Mouse (Mus musculus) embryonic facial prominence, embryonic 12.5 days (tissue): Measurements from ENCODE around the gene Hfm1. TPM values are rescaled to one million over a fixed set of nuclear protein-coding genes. Genes with fewer than 3 reads are reported as not detected.

Source experiments
- ATAC-seq: fragments of 200-750 bp; cut with Nextera tagmentation; 2 replicates; pipeline ENCODE4 v1.8.0; 2017; ENCODE audit not compliant: insufficient number of reproducible peaks, insufficient read depth, low FRiP score, low TSS enrichment
- H3K27ac ChIP-seq: fragments of 300-500 bp; sonication (generic); 2 replicates; pipeline ENCODE4 v1.5.1; 2016; ENCODE audit warnings: mild to moderate bottlenecking
- H3K27me3 ChIP-seq: fragments of 300-500 bp; sonication (generic); 2 replicates; pipeline ENCODE4 v1.6.1; 2016; ENCODE audit warnings: mild to moderate bottlenecking, moderate library complexity
- H3K36me3 ChIP-seq: fragments of 300-500 bp; sonication (generic); 2 replicates; pipeline ENCODE4 v1.6.1; 2016; ENCODE audit warnings: mild to moderate bottlenecking
- H3K4me1 ChIP-seq: fragments of 300-500 bp; sonication (generic); 2 replicates; pipeline ENCODE4 v1.6.1; 2016
- H3K4me2 ChIP-seq: fragments of 300-500 bp; sonication (generic); replicated peaks from 2 replicates; pipeline ENCODE4 v1.6.1; 2016; ENCODE audit warnings: mild to moderate bottlenecking, moderate library complexity
- H3K4me3 ChIP-seq: fragments of 300-500 bp; sonication (generic); 2 replicates; pipeline ENCODE4 v1.5.1; 2016; ENCODE audit warnings: mild to moderate bottlenecking
- H3K9ac ChIP-seq: fragments of 300-500 bp; sonication (generic); 2 replicates; pipeline ENCODE4 v1.6.1; 2016; ENCODE audit warnings: mild to moderate bottlenecking, moderate library complexity
- H3K9me3 ChIP-seq: fragments of 300-500 bp; sonication (generic); 2 replicates; pipeline ENCODE4 v1.6.1; 2016; ENCODE audit warnings: mild to moderate bottlenecking, moderate library complexity
- WGBS: fragments of 180-500 bp; shearing (Covaris S2); methylation state at CpG from one replicate; pipeline ENCODE4 v1.1.7; 2016; 5-methylcytosine and 5-hydroxymethylcytosine counted together
- polyA plus RNA-seq: library from polyadenylated mRNA; unstranded; fragments of >200 nt; fragmentation: Nextera tagmentation; extraction: Ambion mirVana; gene quantifications from 2 replicates; pipeline ENCODE4 v1.2.1, GENCODE M21; 2016

The Hfm1 gene
- polyA plus RNA-seq = 3.3 and 3.6 TPM in 2 replicates

GRCm38 (mm10) chr5:106925488-106926368 lies at the start of gene Hfm1:
Gene Hfm1, minus strand, starts transcription at chr5:106926321.
- WGBS = under 1% methylated on average over 54 of the region's 76 CpGs
- Histone ChIP-seq H3K9ac (peak within 1 kb of the TSS; percentile 77), H3K4me2 (peak within 1 kb of the TSS; percentile 65), H3K4me3 (peak within 1 kb of the TSS; percentile 71), H3K36me3 (no peaks in the 10 kb centered on the region), H3K9me3 (no peaks in the 10 kb centered on the region), H3K27me3 (no peaks in the 10 kb centered on the region), H3K4me1 (no peaks in the 10 kb centered on the region), H3K27ac (0 out of 2 replicates have a peak within 1 kb of the TSS, but pooled peaks have one; percentile 57)
- peak; percentile 92 for ATAC-seq

GRCm38 (mm10) chr5:106973883-106974282 lies 47.8 kb upstream of the Hfm1 start:
- H3K4me2 ChIP-seq = no peak overlapping the region
- no peaks in the 10 kb centered on the region for H3K27me3 ChIP-seq
- peaks cover 83% of the 10 kb centered on the region for H3K36me3 ChIP-seq
- H3K4me3 ChIP-seq = no peak overlapping the region
- WGBS = 87% methylated on average over 7 of the region's 7 CpGs
- no peak overlapping the region for H3K9ac ChIP-seq
- H3K9me3 ChIP-seq = no peaks in the 10 kb centered on the region
- no peaks in the 10 kb centered on the region for H3K4me1 ChIP-seq
- H3K27ac ChIP-seq = no peak overlapping the region
- no peak for ATAC-seq

GRCm38 (mm10) chr5:106967578-106967977 lies 41.5 kb upstream of the Hfm1 start:
- Histone ChIP-seq H3K4me2 (no peak overlapping the region), H3K27ac (no peak overlapping the region), H3K36me3 (peaks cover 39% of the 10 kb centered on the region), H3K27me3 (no peaks in the 10 kb centered on the region), H3K4me1 (peaks cover 13% of the 10 kb centered on the region), H3K9ac (no peak overlapping the region), H3K4me3 (no peak overlapping the region), H3K9me3 (no peaks in the 10 kb centered on the region)
- 100% methylated on average over 1 of the region's 1 CpGs for WGBS
- no peak for ATAC-seq

- peaks cover 13% of the 10 kb centered on the region for H3K4me1 ChIP-seq
- H3K4me2 ChIP-seq = no peak overlapping the region
- WGBS = 96% methylated on average over 3 of the region's 3 CpGs
- H3K27ac ChIP-seq = no peak overlapping the region
- no peak overlapping the region for H3K9ac ChIP-seq
- H3K4me3 ChIP-seq = no peak overlapping the region
- no peak for ATAC-seq
- H3K36me3 ChIP-seq = peaks cover 32% of the 10 kb centered on the region
- H3K27me3 ChIP-seq = no peaks in the 10 kb centered on the region; the same call in 1 of the 2 replicates
- no peaks in the 10 kb centered on the region for H3K9me3 ChIP-seq
Observed at GRCm38 (mm10) chr5:106966443-106966842, 40.3 kb upstream of the Hfm1 start.

- Histone ChIP-seq H3K27ac (peak overlapping the region; percentile 66), H3K27me3 (no peaks in the 10 kb centered on the region; the same call in 1 of the 2 replicates), H3K4me2 (peak overlapping the region; percentile 85), H3K9me3 (no peaks in the 10 kb centered on the region), H3K4me1 (peaks cover 13% of the 10 kb centered on the region), H3K4me3 (peak overlapping the region; percentile 86), H3K9ac (peak overlapping the region; percentile 82), H3K36me3 (peaks cover 13% of the 10 kb centered on the region; the same call in 1 of the 2 replicates)
- WGBS = 0% methylated on average over 41 of the region's 41 CpGs
- ATAC-seq = peak; percentile 78
Observed at GRCm38 (mm10) chr5:106964513-106965014, 38.4 kb upstream of the Hfm1 start.

GRCm38 (mm10) chr5:106963584-106964512 lies 37.7 kb upstream of the Hfm1 start, which contains the start of gene Cdc7:
Gene Cdc7, plus strand, starts transcription at chr5:106964322.
- H3K4me3 ChIP-seq = peak within 1 kb of the TSS; percentile 86
- H3K9me3 ChIP-seq = no peaks in the 10 kb centered on the region
- peaks cover 13% of the 10 kb centered on the region for H3K4me1 ChIP-seq
- H3K27me3 ChIP-seq = no peaks in the 10 kb centered on the region; the same call in 1 of the 2 replicates
- H3K36me3 ChIP-seq = peaks cover 8% of the 10 kb centered on the region; the same call in 1 of the 2 replicates
- WGBS = 6% methylated on average over 54 of the region's 54 CpGs
- peak within 1 kb of the TSS; percentile 66 for H3K27ac ChIP-seq
- H3K9ac ChIP-seq = peak within 1 kb of the TSS; percentile 82
- peak within 1 kb of the TSS; percentile 85 for H3K4me2 ChIP-seq
- ATAC-seq = peak; percentile 87

GRCm38 (mm10) chr5:106960451-106960850 lies 34.3 kb upstream of the Hfm1 start:
- no peak overlapping the region for H3K27ac ChIP-seq
- ATAC-seq = no peak
- H3K27me3 ChIP-seq = no peaks in the 10 kb centered on the region; the same call in 1 of the 2 replicates
- no peak overlapping the region for H3K4me2 ChIP-seq
- no peak overlapping the region for H3K9ac ChIP-seq
- H3K4me3 ChIP-seq = no peak overlapping the region
- WGBS = 71% methylated on average over 2 of the region's 2 CpGs
- H3K4me1 ChIP-seq = peaks cover 8% of the 10 kb centered on the region
- H3K36me3 ChIP-seq = no peaks in the 10 kb centered on the region
- no peaks in the 10 kb centered on the region for H3K9me3 ChIP-seq

GRCm38 (mm10) chr5:106959031-106959430 lies 32.9 kb upstream of the Hfm1 start:
- Histone ChIP-seq H3K4me3 (no peak overlapping the region), H3K4me2 (no peak overlapping the region), H3K27ac (no peak overlapping the region), H3K27me3 (no peaks in the 10 kb centered on the region; the same call in 1 of the 2 replicates), H3K4me1 (peaks cover 3% of the 10 kb centered on the region; the same call in 1 of the 2 replicates), H3K9ac (no peak overlapping the region), H3K36me3 (no peaks in the 10 kb centered on the region), H3K9me3 (no peaks in the 10 kb centered on the region)
- no peak for ATAC-seq
- 90% methylated on average over 3 of the region's 3 CpGs for WGBS

GRCm38 (mm10) chr5:106956467-106956866 lies 30.3 kb upstream of the Hfm1 start:
- WGBS = 51% methylated on average over 3 of the region's 3 CpGs
- H3K4me1 ChIP-seq = no peaks in the 10 kb centered on the region
- no peak overlapping the region for H3K27ac ChIP-seq
- H3K4me2 ChIP-seq = no peak overlapping the region
- no peak overlapping the region for H3K4me3 ChIP-seq
- H3K9me3 ChIP-seq = no peaks in the 10 kb centered on the region
- no peaks in the 10 kb centered on the region for H3K27me3 ChIP-seq
- H3K36me3 ChIP-seq = no peaks in the 10 kb centered on the region
- no peak for ATAC-seq
- H3K9ac ChIP-seq = no peak overlapping the region

GRCm38 (mm10) chr5:106948683-106949082 lies 22.6 kb upstream of the Hfm1 start:
- 78% methylated on average over 6 of the region's 6 CpGs for WGBS
- no peak overlapping the region for H3K4me3 ChIP-seq
- H3K9me3 ChIP-seq = no peaks in the 10 kb centered on the region
- no peak overlapping the region for H3K4me2 ChIP-seq
- no peak overlapping the region for H3K27ac ChIP-seq
- no peaks in the 10 kb centered on the region for H3K36me3 ChIP-seq
- H3K4me1 ChIP-seq = no peaks in the 10 kb centered on the region
- no peak overlapping the region for H3K9ac ChIP-seq
- no peaks in the 10 kb centered on the region for H3K27me3 ChIP-seq
- ATAC-seq = no peak

- Histone ChIP-seq H3K27ac (no peak overlapping the region), H3K9ac (no peak overlapping the region), H3K4me2 (no peak overlapping the region), H3K9me3 (no peaks in the 10 kb centered on the region), H3K36me3 (no peaks in the 10 kb centered on the region), H3K27me3 (no peaks in the 10 kb centered on the region), H3K4me1 (no peaks in the 10 kb centered on the region), H3K4me3 (no peak overlapping the region)
- ATAC-seq = no peak
- WGBS = 83% methylated on average over 4 of the region's 4 CpGs
Observed at GRCm38 (mm10) chr5:106946342-106946741, 20.2 kb upstream of the Hfm1 start.
